Mouse (Mus musculus): ENCODE measurements around the gene Dnal1.

DNA sequence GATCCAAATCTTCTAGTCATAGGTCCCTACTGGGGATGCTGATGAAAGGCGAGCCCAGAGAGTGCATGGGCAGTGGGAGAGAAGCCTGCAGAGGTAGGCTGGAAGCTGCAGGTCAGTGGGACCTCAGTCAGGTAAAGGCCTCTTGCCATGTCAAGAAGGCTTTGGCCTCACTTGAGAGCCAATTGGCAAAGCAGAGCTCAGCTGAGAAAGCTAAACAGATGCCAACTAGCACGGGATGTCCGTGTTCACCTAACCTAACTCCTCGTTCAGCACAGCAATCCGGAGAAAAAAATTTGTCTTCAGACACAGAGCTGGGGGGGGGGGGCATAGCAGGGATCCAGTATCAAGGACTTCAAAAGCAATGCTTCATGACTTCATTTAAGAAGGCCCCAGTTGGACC lies 70.8 kb downstream of the Dnal1 start:
- TF ChIP-seq POLR2A (IDR thresholded peaks at IDR 0.05; ENCODE audit: borderline replicate concordance, extremely low read depth, low read depth, low read length) (no peak), CTCF (IDR thresholded peaks at IDR 0.05; ENCODE audit: insufficient read depth, low read length) (no peak)

All from lung, adult 2 months (tissue).